Mouse (Mus musculus) C2C12 (cell line): ENCODE measurements around the gene BC048562. TPM values are rescaled to one million over a fixed set of nuclear protein-coding genes. Genes with fewer than 3 reads are reported as not detected.

Source experiments
- H3K27me3 ChIP-seq: one replicate; pipeline ENCODE4 v1.6.1; 2011; ENCODE audit not compliant: control insufficient read depth, insufficient read depth, insufficient read length
- H3K36me3 ChIP-seq: one replicate; pipeline ENCODE4 v1.6.1; 2011; ENCODE audit not compliant: control insufficient read depth, insufficient read depth
- H3K4me3 ChIP-seq: one replicate; pipeline ENCODE4 v1.5.1; 2011; ENCODE audit warnings: mild to moderate bottlenecking, control low read depth; ENCODE audit not compliant: poor library complexity, insufficient read depth, severe bottlenecking
- H3K79me2 ChIP-seq: one replicate; pipeline ENCODE4 v1.6.1; 2011; ENCODE audit not compliant: control insufficient read depth, insufficient read depth
- H3K79me3 ChIP-seq: one replicate; pipeline ENCODE4 v1.6.1; 2011; ENCODE audit warnings: low read depth, control low read depth
- H3ac ChIP-seq: one replicate; pipeline ENCODE3; 2011; ENCODE audit warnings: low read depth; ENCODE audit not compliant: control insufficient read depth, insufficient read length
- CEBPB ChIP-seq: IDR thresholded peaks from one replicate; pipeline ENCODE4 v1.6.1; 2011; ENCODE audit warnings: low read depth, mild to moderate bottlenecking, control low read depth, moderate library complexity
- CTCF ChIP-seq: IDR thresholded peaks from one replicate; pipeline ENCODE4 v1.5.1; 2011; ENCODE audit not compliant: control insufficient read depth, insufficient read depth, insufficient read length
- FOSL1 ChIP-seq: IDR thresholded peaks from one replicate; pipeline ENCODE4 v1.8.0; 2011; ENCODE audit warnings: mild to moderate bottlenecking, low read length; ENCODE audit not compliant: poor library complexity, insufficient read depth, severe bottlenecking
- MAX ChIP-seq: IDR thresholded peaks from one replicate; pipeline ENCODE4 v1.6.1; 2011; ENCODE audit warnings: mild to moderate bottlenecking, control low read depth
- MYOD1 ChIP-seq: IDR thresholded peaks from one replicate; pipeline ENCODE4 v1.6.1; 2011; ENCODE audit warnings: low read depth; ENCODE audit not compliant: control insufficient read depth, insufficient read length
- MYOG ChIP-seq: IDR thresholded peaks from one replicate; pipeline ENCODE4 v1.6.1; 2011; ENCODE audit not compliant: control insufficient read depth, insufficient read length; ENCODE audit errors: extremely low read depth
- USF1 ChIP-seq: IDR thresholded peaks from one replicate; pipeline ENCODE4 v1.6.1; 2011; ENCODE audit warnings: low read depth, mild to moderate bottlenecking, control low read depth, moderate library complexity
- polyA plus RNA-seq: library from polyadenylated mRNA; unstranded; fragments of >200 nt; fragmentation: generic; extraction: Trizol; gene quantifications from one replicate; pipeline ENCODE4 v1.2.1, GENCODE M21; 2012; ENCODE audit warnings: missing spikeins

BC048562 gene
- polyA plus RNA-seq, 1 experiment, result not detected

DNA sequence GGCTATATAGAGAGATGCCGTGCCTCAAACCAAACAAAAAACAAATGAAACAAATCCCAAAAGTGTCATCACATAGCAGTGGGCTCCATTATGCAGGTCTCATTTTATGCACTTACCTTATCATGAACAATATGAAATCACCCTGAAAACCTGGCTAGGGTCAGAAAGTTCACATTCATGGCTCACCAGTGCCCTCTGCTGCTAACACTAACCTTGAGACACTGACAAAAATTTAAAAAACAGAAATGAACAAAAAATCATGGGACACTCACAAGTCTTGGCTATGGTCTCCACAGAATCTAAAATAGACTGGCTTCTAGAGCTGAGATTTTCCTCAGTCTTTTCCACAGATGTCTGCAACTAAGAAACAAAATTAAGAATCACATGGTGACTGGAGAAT is 24.1 kb upstream of the BC048562 start:
- no peak for TF ChIP-seq CEBPB
- no peak for TF ChIP-seq MYOD1
- no peak for TF ChIP-seq USF1
- no peak for TF ChIP-seq MAX
- no peak for TF ChIP-seq CTCF
- TF ChIP-seq MYOG, result no peak
- TF ChIP-seq FOSL1, result no peak
- H3K27me3 ChIP-seq, result no peaks in the 10 kb centered on the region
- H3K36me3 ChIP-seq, result no peaks in the 10 kb centered on the region
- no peak overlapping the region for H3ac ChIP-seq
- no peaks in the 10 kb centered on the region for H3K79me3 ChIP-seq
- H3K79me2 ChIP-seq, result no peaks in the 10 kb centered on the region
- no peak overlapping the region for H3K4me3 ChIP-seq

DNA sequence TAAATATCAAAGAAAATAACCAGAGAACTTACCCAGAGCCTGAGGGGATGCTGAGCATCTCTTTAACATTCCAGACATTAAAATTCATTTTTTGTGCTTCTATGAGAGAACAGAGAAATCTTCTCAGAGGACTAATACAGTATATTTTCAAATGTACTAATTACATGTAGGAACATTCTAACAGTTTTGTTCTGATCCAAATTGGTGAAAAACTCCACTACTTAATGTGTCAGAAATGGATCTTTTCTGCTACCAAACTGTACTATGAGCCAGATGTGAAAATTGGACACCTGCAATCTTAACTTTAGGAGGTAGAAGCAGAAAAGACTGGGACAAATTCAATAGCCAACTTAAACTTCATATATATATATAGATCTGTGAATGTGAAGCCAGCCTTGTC is 7.9 kb upstream of the BC048562 start, which contains the start of gene Ccdc36:
TSS of gene Ccdc36 (minus strand) at position 101 of the 400 bp plus-strand sequence.
- no peak within 1 kb of the TSS for H3K4me3 ChIP-seq
- no peak for TF ChIP-seq FOSL1
- TF ChIP-seq MYOD1, result no peak
- TF ChIP-seq USF1, result no peak
- TF ChIP-seq CTCF, result no peak
- no peaks in the 10 kb centered on the region for H3K36me3 ChIP-seq
- H3ac ChIP-seq, result no peak within 1 kb of the TSS
- H3K27me3 ChIP-seq, result peaks cover 3% of the 10 kb centered on the region
- no peaks in the 10 kb centered on the region for H3K79me3 ChIP-seq
- H3K79me2 ChIP-seq, result no peaks in the 10 kb centered on the region

DNA sequence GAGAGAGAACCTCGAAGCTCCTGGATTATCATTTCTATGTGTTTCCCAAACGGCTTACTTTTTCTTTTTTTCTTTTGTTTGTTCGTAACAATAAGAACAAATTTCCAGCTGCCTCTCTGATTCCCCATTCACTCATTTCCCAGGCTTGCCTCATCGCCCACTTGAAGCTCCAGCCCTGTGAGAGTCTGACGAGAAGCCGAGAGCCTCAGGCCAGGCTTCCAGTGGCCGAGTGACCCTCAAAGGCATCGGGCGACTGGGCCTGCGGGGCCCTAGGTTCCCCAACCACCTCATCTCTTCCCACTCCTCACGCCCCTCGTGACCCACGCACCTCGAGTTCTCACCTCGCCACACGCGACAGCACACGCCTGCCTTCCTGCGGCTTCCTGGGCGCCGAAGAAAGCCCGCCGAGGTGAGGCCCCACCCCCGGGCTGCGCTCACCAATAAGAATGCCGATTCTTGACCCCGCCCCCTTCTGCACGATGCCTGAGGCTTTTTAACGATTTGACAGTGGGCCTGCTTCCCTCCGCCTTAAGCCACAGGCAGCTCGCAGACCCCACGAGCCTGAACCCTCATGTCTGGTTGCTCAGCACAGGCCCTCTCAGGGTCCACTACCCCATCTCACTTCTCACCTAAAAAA is 4.7 kb upstream of the BC048562 start:
- H3K79me3 ChIP-seq, result no peaks in the 10 kb centered on the region
- no peaks in the 10 kb centered on the region for H3K36me3 ChIP-seq
- TF ChIP-seq FOSL1, result no peak
- TF ChIP-seq CTCF, result no peak
- no peak for TF ChIP-seq MAX
- no peak for TF ChIP-seq MYOG
- H3ac ChIP-seq, result no peak overlapping the region
- no peak overlapping the region for H3K4me3 ChIP-seq
- H3K79me2 ChIP-seq, result no peaks in the 10 kb centered on the region
- H3K27me3 ChIP-seq, result peaks cover 16% of the 10 kb centered on the region

DNA sequence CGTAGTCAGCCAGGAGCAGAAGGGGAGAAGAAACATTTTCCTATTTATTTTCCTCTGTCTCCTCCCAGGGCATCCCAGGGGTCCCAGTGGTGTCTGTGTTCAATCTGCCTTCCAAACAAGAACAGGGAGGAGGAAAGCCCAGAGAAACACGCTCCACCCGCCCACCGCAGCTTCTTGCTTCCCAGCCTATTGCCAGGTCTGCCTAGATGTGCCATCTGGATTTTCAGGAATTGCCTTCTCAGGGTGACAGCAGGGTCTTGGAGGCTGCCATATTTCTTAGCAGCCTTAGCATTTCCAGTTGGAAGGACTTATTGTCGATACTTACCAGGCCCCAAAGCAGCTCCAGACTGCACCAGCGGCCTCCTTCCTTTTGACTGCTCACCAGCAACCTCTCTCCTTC is 2.9 kb downstream of the BC048562 start:
- Histone ChIP-seq H3K79me2 (no peaks in the 10 kb centered on the region), H3K4me3 (no peak overlapping the region), H3K36me3 (no peaks in the 10 kb centered on the region), H3ac (no peak overlapping the region), H3K27me3 (peaks cover 27% of the 10 kb centered on the region), H3K79me3 (no peaks in the 10 kb centered on the region)
- no peak for TF ChIP-seq USF1

DNA sequence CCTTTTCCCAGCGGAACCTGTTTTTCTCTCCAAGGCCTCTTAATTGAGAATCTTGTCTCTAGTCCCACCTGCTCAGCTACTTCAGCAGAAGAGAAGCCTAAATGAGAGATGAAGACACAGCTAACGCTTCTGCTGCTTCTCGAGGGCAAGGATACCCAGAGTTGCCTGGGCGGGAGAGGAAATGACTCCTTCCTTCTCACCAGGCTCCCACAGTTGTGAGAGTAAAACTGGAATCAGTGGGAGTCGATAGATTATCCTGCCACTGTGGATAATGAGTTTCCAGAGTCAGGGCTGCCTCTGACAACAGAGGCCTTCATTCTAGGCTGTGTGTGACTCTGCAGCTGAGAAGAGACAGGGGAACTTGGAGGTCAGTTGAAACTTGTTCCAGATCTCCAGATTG is 4.2 kb downstream of the BC048562 start:
- Histone ChIP-seq H3K4me3 (no peak overlapping the region), H3K27me3 (peaks cover 34% of the 10 kb centered on the region), H3K79me3 (no peaks in the 10 kb centered on the region), H3K36me3 (no peaks in the 10 kb centered on the region), H3K79me2 (no peaks in the 10 kb centered on the region), H3ac (no peak overlapping the region)
- no peak for TF ChIP-seq MAX
- no peak for TF ChIP-seq MYOD1
- no peak for TF ChIP-seq USF1
- no peak for TF ChIP-seq CTCF
- no peak for TF ChIP-seq FOSL1
- no peak for TF ChIP-seq MYOG
- no peak for TF ChIP-seq CEBPB

DNA sequence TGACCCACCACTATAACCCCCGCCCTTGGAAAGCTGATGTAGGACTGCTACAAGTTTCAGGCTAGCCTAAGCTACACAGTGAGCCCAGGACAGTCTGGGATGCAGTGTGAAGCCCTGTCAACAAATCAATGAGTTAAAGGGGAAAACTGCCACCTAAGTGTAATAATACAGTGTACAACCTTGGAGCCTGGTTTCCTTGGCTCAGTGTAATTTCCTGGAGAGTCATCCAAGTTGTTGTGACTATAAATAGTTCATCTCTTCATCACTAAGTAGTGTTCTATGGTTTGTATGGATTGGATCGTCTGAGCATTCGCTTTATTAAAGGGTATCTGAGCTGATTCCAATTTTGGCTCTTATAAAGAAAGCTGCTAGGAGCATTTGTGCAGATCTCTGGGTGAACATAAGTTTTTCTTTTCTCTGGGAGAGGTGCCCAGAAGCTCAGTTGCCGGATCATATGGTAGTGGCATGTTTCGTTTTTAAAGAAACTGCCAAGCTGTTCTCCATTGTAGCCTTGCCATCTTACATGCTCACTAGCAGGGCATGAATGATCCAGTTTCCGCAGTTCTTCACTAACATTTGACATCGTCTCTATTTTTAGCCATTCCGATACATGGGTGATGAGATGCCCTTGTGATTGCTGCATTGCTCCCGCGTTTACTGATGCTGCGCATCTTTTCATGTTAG is 5.1 kb downstream of the BC048562 start:
- TF ChIP-seq CEBPB (no peak), USF1 (no peak), MYOD1 (no peak), FOSL1 (no peak), CTCF (no peak), MYOG (no peak), MAX (no peak)
- no peaks in the 10 kb centered on the region for H3K79me3 ChIP-seq
- no peaks in the 10 kb centered on the region for H3K36me3 ChIP-seq
- no peaks in the 10 kb centered on the region for H3K79me2 ChIP-seq
- no peak overlapping the region for H3ac ChIP-seq
- peaks cover 32% of the 10 kb centered on the region for H3K27me3 ChIP-seq
- no peak overlapping the region for H3K4me3 ChIP-seq
